Mouse (Mus musculus) lung, embryonic 16.5 days (tissue): ENCODE data around the gene Panx1. TPM values are rescaled to one million over a fixed set of nuclear protein-coding genes. Genes with fewer than 3 reads are reported as not detected.

Source experiments
- ATAC-seq: fragments of 200-750 bp; cut with Nextera tagmentation; 2 replicates; pipeline ENCODE4 v1.8.0; 2017; ENCODE audit warnings: low read depth, mild to moderate bottlenecking, moderate library complexity
- H3K27ac ChIP-seq: fragments of 300-500 bp; sonication (generic); 2 replicates; pipeline ENCODE4 v1.5.1; 2014; ENCODE audit warnings: mild to moderate bottlenecking, control low read depth, low read length
- H3K27me3 ChIP-seq: fragments of 300-500 bp; sonication (generic); 2 replicates; pipeline ENCODE4 v1.6.1; 2014; ENCODE audit warnings: low read depth, low read length, mixed read lengths; ENCODE audit not compliant: control insufficient read depth, insufficient read depth
- H3K36me3 ChIP-seq: fragments of 300-500 bp; sonication (generic); 2 replicates; pipeline ENCODE4 v1.6.1; 2014; ENCODE audit warnings: low read length; ENCODE audit not compliant: control insufficient read depth, insufficient read depth
- H3K4me1 ChIP-seq: fragments of 300-500 bp; sonication (generic); replicated peaks from 2 replicates; pipeline ENCODE4 v1.6.1; 2014; ENCODE audit warnings: low read length, mixed read lengths; ENCODE audit not compliant: control insufficient read depth, insufficient read depth
- H3K4me2 ChIP-seq: fragments of 300-500 bp; sonication (generic); 2 replicates; pipeline ENCODE4 v1.6.1; 2014; ENCODE audit warnings: low read depth, low read length, control low read depth
- H3K4me3 ChIP-seq: fragments of 300-500 bp; sonication (generic); 2 replicates; pipeline ENCODE4 v1.5.1; 2014; ENCODE audit warnings: mild to moderate bottlenecking, low read length, control low read depth
- H3K9ac ChIP-seq: fragments of 300-500 bp; sonication (generic); 2 replicates; pipeline ENCODE4 v1.6.1; 2014; ENCODE audit warnings: low read length, control low read depth
- H3K9me3 ChIP-seq: fragments of 300-500 bp; sonication (generic); 2 replicates; pipeline ENCODE4 v1.6.1; 2016; ENCODE audit warnings: low read length; ENCODE audit not compliant: control insufficient read depth
- WGBS: fragments of 180-500 bp; shearing (Covaris S2); extraction: QIAGEN DNeasy Blood & Tissue Kit; methylation state at CpG from one replicate; pipeline ENCODE4 v1.1.7; 2014; 5-methylcytosine and 5-hydroxymethylcytosine counted together
- polyA plus RNA-seq: library from polyadenylated mRNA; unstranded; fragments of >200 nt; fragmentation: Nextera tagmentation; extraction: Ambion mirVana; gene quantifications from 2 replicates; pipeline ENCODE4 v1.2.1, GENCODE M21; 2015

The Panx1 gene
- polyA plus RNA-seq, 1 experiment from 2014 or later, result 27.3 TPM

DNA sequence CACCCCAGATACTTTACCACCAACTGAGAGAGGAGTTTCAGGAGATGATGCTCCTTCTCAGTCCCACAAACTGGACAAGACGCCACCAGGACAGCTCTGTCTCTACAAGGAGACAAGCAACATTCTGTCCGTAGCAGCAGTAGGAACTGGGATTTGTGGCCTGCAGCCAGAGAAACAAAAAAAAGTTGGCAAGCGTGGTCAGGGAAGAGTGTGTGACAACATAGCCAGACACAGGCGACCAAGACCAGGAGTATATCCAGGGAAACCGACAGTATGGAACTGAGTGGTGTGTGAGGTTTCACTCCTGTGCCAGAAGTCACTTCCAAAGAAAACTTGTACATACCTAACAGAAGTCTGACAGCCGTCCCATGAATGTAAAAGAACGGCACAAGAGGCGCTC lies 14.5 kb downstream of the Panx1 start:
- no peaks in the 10 kb centered on the region for H3K36me3 ChIP-seq
- H3K27me3 ChIP-seq, result no peaks in the 10 kb centered on the region
- H3K4me1 ChIP-seq, result peaks cover 12% of the 10 kb centered on the region
- 38% methylated on average over 8 of the region's 8 CpGs for WGBS
- no peak overlapping the region for H3K9ac ChIP-seq
- H3K4me3 ChIP-seq, result no peak overlapping the region
- H3K27ac ChIP-seq, result 0 out of 2 replicates have a peak overlapping the region, but pooled peaks have one; percentile 25
- 0 out of 2 replicates have a peak overlapping the region, but pooled peaks have one; percentile 8 for H3K4me2 ChIP-seq
- peak; percentile 84 for ATAC-seq
- H3K9me3 ChIP-seq, result no peaks in the 10 kb centered on the region

DNA sequence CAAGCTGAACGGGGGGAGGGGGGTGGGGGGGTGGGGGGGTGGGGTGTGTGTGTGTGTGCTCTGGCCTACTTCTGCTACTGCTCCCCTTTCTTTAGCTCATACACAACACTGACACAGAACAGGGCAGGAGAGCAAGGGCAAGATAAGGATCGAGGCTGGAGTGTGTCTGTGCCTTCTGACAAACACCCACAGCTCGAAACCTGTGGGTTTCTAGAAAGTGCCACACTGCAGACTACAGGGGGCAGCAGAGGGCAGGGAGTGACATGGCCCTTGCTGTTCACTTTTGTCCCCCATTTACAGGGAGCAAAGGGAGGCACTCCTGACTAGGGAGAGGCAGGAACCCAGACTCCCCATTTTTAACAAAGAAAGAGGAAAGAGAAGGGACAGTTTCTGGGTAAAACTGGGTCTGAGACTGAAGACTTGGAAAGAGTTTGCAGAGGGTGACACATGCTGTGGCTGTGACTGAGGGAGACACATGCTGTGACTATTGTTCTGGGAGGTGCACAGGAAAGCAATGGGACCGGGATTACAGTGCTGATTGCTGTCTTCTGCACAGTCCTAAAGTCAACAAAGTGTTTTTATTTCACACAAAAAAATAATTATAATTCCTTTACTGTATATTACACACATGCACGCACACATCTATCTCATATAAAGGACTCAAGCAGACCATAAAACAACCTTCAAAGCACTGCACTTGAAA lies 16.1 kb downstream of the Panx1 start:
- H3K36me3 ChIP-seq, result no peaks in the 10 kb centered on the region
- H3K27ac ChIP-seq, result no peak overlapping the region
- 60% methylated on average over 4 of the region's 5 CpGs for WGBS
- peak; percentile 36; the same call in 1 of the 2 replicates for ATAC-seq
- no peak overlapping the region for H3K4me3 ChIP-seq
- H3K27me3 ChIP-seq, result no peaks in the 10 kb centered on the region
- no peak overlapping the region for H3K4me2 ChIP-seq
- H3K9ac ChIP-seq, result no peak overlapping the region
- peaks cover 9% of the 10 kb centered on the region for H3K4me1 ChIP-seq
- no peaks in the 10 kb centered on the region for H3K9me3 ChIP-seq

DNA sequence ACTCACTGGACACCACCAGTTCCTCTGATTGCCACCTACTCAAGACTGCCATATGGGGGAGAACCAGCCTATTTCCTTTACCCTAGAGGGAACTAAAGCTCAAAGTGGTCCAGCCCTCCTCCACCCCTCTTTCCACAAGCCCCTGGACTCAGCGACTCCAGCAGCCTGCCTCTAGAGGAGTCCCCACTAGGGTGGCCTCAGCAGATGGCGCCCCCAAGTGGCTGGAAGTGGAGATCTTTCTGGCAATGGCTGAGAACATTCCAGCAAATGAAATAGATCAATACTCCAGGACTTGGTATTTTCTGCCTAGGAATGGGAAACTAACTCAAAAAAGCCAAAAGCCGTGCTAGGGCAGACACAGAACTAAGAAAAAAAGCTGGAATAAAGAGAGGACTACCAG lies 17.6 kb downstream of the Panx1 start:
- Histone ChIP-seq H3K4me2 (no peak overlapping the region), H3K27me3 (no peaks in the 10 kb centered on the region), H3K4me3 (no peak overlapping the region), H3K9ac (no peak overlapping the region), H3K36me3 (no peaks in the 10 kb centered on the region), H3K4me1 (peaks cover 9% of the 10 kb centered on the region), H3K9me3 (no peaks in the 10 kb centered on the region), H3K27ac (no peak overlapping the region)
- no peak for ATAC-seq
- WGBS, result 68% methylated on average over 3 of the region's 3 CpGs

DNA sequence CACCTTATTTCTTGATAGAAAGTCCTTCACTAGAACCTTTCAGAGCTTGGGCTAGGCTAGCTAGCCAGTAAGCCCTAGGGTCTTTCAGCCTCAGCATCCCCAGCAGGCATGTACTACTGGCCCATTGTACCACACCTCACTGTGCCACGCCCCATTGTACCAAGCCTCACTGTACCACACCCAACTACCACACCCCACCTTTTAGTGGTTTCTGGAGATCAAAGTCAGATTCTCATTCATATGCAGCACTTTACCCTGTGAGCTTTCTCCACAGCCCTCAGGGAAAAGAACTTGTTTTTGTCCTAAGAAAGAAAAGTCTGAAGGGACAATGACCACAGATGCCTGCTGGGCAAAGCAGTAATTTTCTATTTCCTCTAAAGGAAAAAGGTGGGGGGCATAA lies 22.2 kb downstream of the Panx1 start:
- ATAC-seq, result no peak
- 92% methylated on average over 1 of the region's 1 CpGs for WGBS

DNA sequence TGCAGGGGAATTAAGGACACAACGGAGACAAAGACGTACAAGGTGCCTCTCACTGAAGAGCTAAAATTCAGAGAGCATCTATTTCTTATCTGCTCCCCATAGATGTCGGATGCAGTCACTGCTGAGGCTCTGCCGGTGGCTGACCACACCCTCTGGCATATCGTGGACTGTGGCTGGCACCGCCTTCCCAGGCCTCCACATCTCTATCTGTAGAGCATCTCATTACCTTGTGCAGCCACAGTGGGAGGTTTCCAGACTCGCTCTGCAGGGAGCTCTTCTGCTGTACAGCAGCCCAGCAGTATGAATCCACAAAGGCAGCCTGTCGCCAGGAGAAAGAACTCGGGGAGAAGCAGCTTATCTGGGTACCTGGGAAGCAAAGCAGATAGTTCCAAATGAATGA lies 24.1 kb downstream of the Panx1 start:
- Histone ChIP-seq H3K9me3 (no peaks in the 10 kb centered on the region), H3K27ac (no peak overlapping the region), H3K27me3 (no peaks in the 10 kb centered on the region), H3K4me2 (no peak overlapping the region), H3K4me3 (no peak overlapping the region), H3K4me1 (no peaks in the 10 kb centered on the region), H3K36me3 (no peaks in the 10 kb centered on the region), H3K9ac (no peak overlapping the region)
- 80% methylated on average over 9 of the region's 9 CpGs for WGBS
- no peak for ATAC-seq

More for the DNA sequence above, 22.2 kb downstream of the Panx1 start:
- Histone ChIP-seq H3K4me3 (no peak overlapping the region), H3K4me1 (no peaks in the 10 kb centered on the region), H3K36me3 (no peaks in the 10 kb centered on the region), H3K9ac (no peak overlapping the region), H3K4me2 (no peak overlapping the region), H3K9me3 (no peaks in the 10 kb centered on the region), H3K27me3 (no peaks in the 10 kb centered on the region), H3K27ac (no peak overlapping the region)

DNA sequence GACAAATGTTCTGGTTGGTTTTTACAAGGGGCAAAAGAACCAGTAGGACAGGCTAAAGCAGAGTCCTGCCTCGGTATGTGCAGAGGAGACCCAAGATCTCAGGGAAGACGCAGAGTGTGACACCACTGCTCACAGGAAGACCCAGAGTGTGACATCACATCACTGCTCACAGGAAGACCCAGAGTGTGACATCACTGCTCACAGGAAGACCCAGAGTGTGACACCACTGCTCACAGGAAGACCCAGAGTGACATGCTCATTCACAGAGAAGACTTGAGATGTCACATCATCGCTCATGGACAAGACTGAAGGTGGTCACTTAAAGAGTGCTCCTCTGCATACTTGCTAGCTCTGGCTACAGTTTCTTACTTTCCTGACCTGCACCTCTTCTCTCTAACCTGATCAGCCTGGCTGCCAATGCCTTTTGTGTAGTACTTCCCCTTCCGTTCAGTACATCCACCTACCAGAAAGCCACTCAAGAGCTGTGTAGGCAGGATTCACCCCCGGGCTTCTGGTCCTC lies 24.7 kb downstream of the Panx1 start:
- Histone ChIP-seq H3K36me3 (no peaks in the 10 kb centered on the region), H3K27me3 (no peaks in the 10 kb centered on the region), H3K9ac (no peak overlapping the region), H3K27ac (no peak overlapping the region), H3K9me3 (no peaks in the 10 kb centered on the region), H3K4me3 (no peak overlapping the region), H3K4me1 (no peaks in the 10 kb centered on the region), H3K4me2 (no peak overlapping the region)
- 87% methylated on average over 5 of the region's 5 CpGs for WGBS
- no peak for ATAC-seq

DNA sequence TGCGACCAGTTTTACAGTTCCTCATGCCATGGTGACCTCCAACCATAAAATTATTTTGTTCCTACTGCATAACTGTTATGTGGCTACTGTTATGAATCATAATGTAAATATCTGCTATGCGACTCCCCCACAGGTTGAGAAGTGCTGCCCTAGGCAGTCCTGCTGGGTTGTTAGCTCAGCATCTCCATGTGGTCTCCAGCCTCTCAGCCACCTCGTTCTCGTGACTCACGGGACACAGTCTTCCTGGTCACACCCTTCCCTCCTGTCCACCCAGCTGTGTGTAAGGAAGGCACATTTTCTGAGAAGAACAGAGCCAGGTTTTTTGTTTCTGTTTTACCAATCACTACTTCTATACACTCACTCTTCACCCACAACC lies 26.5 kb downstream of the Panx1 start:
- no peak for ATAC-seq
- Histone ChIP-seq H3K27ac (no peak overlapping the region), H3K4me3 (no peak overlapping the region), H3K27me3 (no peaks in the 10 kb centered on the region), H3K4me1 (no peaks in the 10 kb centered on the region), H3K9ac (no peak overlapping the region), H3K4me2 (no peak overlapping the region), H3K9me3 (no peaks in the 10 kb centered on the region), H3K36me3 (no peaks in the 10 kb centered on the region; the same call in 1 of the 2 replicates)
- WGBS, result 73% methylated on average over 5 of the region's 5 CpGs

DNA sequence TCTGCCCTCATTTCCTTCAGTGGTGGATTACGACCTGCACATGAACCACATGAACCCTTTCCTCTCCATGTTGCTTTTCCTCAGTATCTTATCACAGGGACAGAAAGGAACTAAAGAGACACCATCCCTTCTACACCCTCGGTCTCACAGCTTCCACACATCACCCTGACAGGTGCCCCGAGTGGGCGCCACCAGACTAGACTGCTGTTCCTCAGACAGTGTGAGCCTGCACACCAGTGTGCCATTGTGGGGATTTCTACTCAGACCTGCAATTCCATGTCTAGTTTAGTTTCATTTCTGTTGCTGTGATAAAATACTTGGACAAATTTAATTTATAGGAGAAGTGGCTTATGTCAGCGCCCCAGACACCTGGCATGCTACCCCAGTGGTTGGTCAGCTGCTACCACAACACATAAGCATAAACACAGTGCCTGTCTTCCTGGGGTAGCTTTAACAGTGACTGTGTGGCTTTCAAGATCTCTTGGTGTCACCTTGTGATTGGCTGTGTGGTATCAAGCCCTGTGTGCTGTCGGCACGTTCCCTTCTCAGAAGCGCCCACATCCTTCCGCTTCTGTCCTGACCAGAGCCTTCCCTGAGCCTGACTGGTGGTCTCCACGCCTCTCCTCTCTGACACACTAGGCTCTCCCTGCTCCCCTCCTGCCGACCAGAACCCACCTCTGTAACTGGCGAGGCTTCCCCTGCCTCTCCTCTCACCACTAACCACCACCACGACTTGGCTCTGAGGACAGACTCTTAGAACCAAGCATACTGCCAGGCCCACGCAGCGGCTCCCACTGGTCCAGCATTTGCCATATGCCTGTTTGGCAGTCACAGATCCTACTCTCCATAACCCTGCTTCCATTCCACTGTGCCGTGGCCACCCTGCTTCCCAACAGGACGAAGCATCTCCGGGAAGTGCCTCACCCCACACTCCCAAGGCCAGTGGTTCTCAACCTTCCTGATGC lies 27.2 kb downstream of the Panx1 start:
- Histone ChIP-seq H3K36me3 (no peaks in the 10 kb centered on the region; the same call in 1 of the 2 replicates), H3K9me3 (no peaks in the 10 kb centered on the region), H3K27me3 (no peaks in the 10 kb centered on the region), H3K27ac (no peak overlapping the region), H3K4me1 (no peaks in the 10 kb centered on the region), H3K4me3 (no peak overlapping the region), H3K9ac (no peak overlapping the region), H3K4me2 (no peak overlapping the region)
- WGBS, result 79% methylated on average over 18 of the region's 18 CpGs
- no peak; the same call in 1 of the 2 replicates for ATAC-seq
